Comparison of ENCODE assay signal across 8 mouse cellular contexts in the genomic region with DNA sequence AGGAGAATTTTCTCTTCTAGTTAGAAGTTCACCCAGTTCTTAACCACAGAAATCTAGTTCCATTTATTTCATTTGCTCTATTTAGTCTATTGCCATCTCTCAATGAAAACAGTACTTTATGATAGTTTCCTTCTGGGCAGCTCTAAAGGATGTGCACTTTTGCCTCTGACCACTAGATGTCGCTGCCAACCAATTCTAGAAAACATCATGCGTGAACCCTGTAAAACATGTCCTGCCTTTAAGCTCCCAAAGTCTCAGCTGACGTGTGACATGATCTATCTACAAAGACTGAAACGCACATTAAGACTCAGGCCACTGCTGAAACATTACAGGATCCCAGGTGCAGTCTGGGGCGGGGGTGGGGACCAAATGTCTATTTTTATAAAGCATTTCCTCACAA.
DNase-seq lines count a peak whose midpoint lies in the region; ATAC-seq and TF ChIP-seq lines count a peak whose summit lies in the region.
"Had no signal": no experiment of that assay in that cellular context is flagged by ENCODE, and none has a peak within 500 bp of the region (broad histone marks: within the 10 kb centered on the region; RNA-seq: fewer than 3 reads in every experiment).

No protein-coding gene starts in this region.

- H3K79me2 ChIP-seq in MEL (ENCODE audit: control insufficient read depth, insufficient read depth, low read length, poor library complexity) = no peaks in the 10 kb centered on the region

- H3K4me1 ChIP-seq in MEL (ENCODE audit: control insufficient read depth in 1 of 2, insufficient read depth in 2 of 2, low read length in 2 of 2) = no peaks in the 10 kb centered on the region; a peak in 1 of 4 replicates
- H3K4me1 ChIP-seq in embryonic facial prominence, embryonic 14.5 days (ENCODE audit: control insufficient read depth, insufficient read depth, low read length) = no peaks in the 10 kb centered on the region
- H3K4me1 ChIP-seq: liver, embryonic 15.5 days had no signal

- TF ChIP-seq CTCF in MEL (IDR thresholded peaks at IDR 0.05 in 2 of 3, conservative IDR thresholded peaks at IDR 0.05 in 1 of 3; ENCODE audit: control insufficient read depth in 1 of 3, insufficient read depth in 1 of 3, low read depth in 2 of 3, low read length in 3 of 3, poor library complexity in 1 of 3, severe bottlenecking in 1 of 3) = peak; percentile 77 to 96 (median 89)

- TF ChIP-seq EP300 in MEL (IDR thresholded peaks at IDR 0.05; ENCODE audit: low read depth in 1 of 2, low read length in 2 of 2) = no peak

- peak; percentile 96 for TF ChIP-seq RAD21 in MEL (IDR thresholded peaks at IDR 0.05; ENCODE audit: low read depth, low read length)

- no peak overlapping the region for H3K4me3 ChIP-seq in MEL (ENCODE audit: control insufficient read depth in 1 of 2, insufficient read depth in 1 of 2, low read depth in 2 of 2, low read length in 2 of 2)
- H3K4me3 ChIP-seq in embryonic facial prominence, embryonic 14.5 days (ENCODE audit: low read depth, low read length) = no peak overlapping the region
- H3K4me3 ChIP-seq: liver, embryonic 15.5 days had no signal

- H3K27me3 ChIP-seq in MEL (ENCODE audit: control insufficient read depth in 1 of 2, insufficient read depth in 2 of 2, low read length in 2 of 2) = no peaks in the 10 kb centered on the region
- H3K27me3 ChIP-seq in embryonic facial prominence, embryonic 14.5 days (replicated peaks; ENCODE audit: control insufficient read depth, insufficient read depth, low read length) = no peaks in the 10 kb centered on the region
- H3K27me3 ChIP-seq: liver, embryonic 15.5 days had no signal

- ATAC-seq in embryonic facial prominence, embryonic 14.5 days (ENCODE audit: low read depth) = peak; percentile 55; the same call in 1 of the 2 replicates
- ATAC-seq in hematopoietic stem cell, adult 5-6 weeks (replicated peaks in 1 of 2; ENCODE audit: insufficient read depth in 1 of 2, low FRiP score in 2 of 2, low TSS enrichment in 1 of 2, low read depth in 1 of 2, poor library complexity in 2 of 2, severe bottlenecking in 2 of 2) = peak; percentile 53 to 71; a peak in 2 of 4 replicates

- WGBS in embryonic facial prominence, embryonic 14.5 days = under 1% methylated on average over 5 of the region's 5 CpGs

- no peak for TF ChIP-seq POLR2A in MEL (IDR thresholded peaks at IDR 0.05; ENCODE audit: control insufficient read depth in 1 of 2, insufficient read depth in 1 of 2, low read depth in 1 of 2, low read length in 2 of 2, poor library complexity in 1 of 2)

- H3K9me3 ChIP-seq in MEL (replicated peaks; ENCODE audit: insufficient read depth, low read length) = no peaks in the 10 kb centered on the region
- H3K9me3 ChIP-seq in embryonic facial prominence, embryonic 14.5 days (ENCODE audit: control insufficient read depth, low read length) = no peaks in the 10 kb centered on the region
- H3K9me3 ChIP-seq: liver, embryonic 15.5 days had no signal

- no peak overlapping the region for H3K27ac ChIP-seq in MEL (ENCODE audit: control insufficient read depth, low read depth, low read length)
- H3K27ac ChIP-seq in embryonic facial prominence, embryonic 14.5 days (replicated peaks; ENCODE audit: low read depth, low read length) = no peak overlapping the region
- H3K27ac ChIP-seq: liver, embryonic 15.5 days had no signal

- no peak overlapping the region for H3K4me2 ChIP-seq in embryonic facial prominence, embryonic 14.5 days (ENCODE audit: low read depth, low read length)
- H3K4me2 ChIP-seq: liver, embryonic 15.5 days had no signal

- DNase-seq in MEL (ENCODE audit: low read depth, low spot score) = peak; percentile 76
- peak; percentile 57 to 71 for DNase-seq in adrenal gland, postnatal 36 days
- peak; percentile 78 for DNase-seq in embryonic facial prominence, embryonic 14.5 days (ENCODE audit: low spot score)
- DNase-seq in layer of hippocampus, postnatal 10 days (ENCODE audit: low spot score in 2 of 2) = peak; percentile 83 to 84
- peak; percentile 85 for DNase-seq in lung, postnatal 36 days
- peak; percentile 74 for DNase-seq in right cerebral cortex, postnatal 4 days

- H3K9ac ChIP-seq in MEL (ENCODE audit: control insufficient read depth, low read depth, low read length, poor library complexity, severe bottlenecking) = no peak overlapping the region
- no peak overlapping the region for H3K9ac ChIP-seq in embryonic facial prominence, embryonic 14.5 days (ENCODE audit: low read depth, low read length)
- H3K9ac ChIP-seq: liver, embryonic 15.5 days had no signal

- H3K36me3 ChIP-seq in MEL (ENCODE audit: control insufficient read depth in 1 of 2, insufficient read depth in 2 of 2, low read length in 2 of 2) = no peaks in the 10 kb centered on the region
- H3K36me3 ChIP-seq in embryonic facial prominence, embryonic 14.5 days (ENCODE audit: control insufficient read depth, insufficient read depth, low read length) = no peaks in the 10 kb centered on the region
- H3K36me3 ChIP-seq: liver, embryonic 15.5 days had no signal

TF ChIP-seq in MEL, 35 proteins besides CTCF, POLR2A, EP300 and RAD21:
- TF ChIP-seq POLR2AphosphoS5 (IDR thresholded peaks at IDR 0.05; ENCODE audit: borderline replicate concordance, low read depth, low read length) = no peak
- TF ChIP-seq MXI1 (IDR thresholded peaks at IDR 0.05; ENCODE audit: low read depth, low read length) = no peak
- no peak for TF ChIP-seq CHD2 (IDR thresholded peaks at IDR 0.05; ENCODE audit: low read length)
- TF ChIP-seq ZC3H11A (IDR thresholded peaks at IDR 0.05; ENCODE audit: low read depth, low read length) = peak; percentile 89
- TF ChIP-seq SMC3 (IDR thresholded peaks at IDR 0.05; ENCODE audit: low read depth, low read length) = peak; percentile 91
- no peak for TF ChIP-seq GATA1 (IDR thresholded peaks at IDR 0.05; ENCODE audit: low read depth, low read length)
